Mouse (Mus musculus) kidney, adult 10 weeks (tissue): Measurements from ENCODE around the gene P3h3. TPM values are rescaled to one million over a fixed set of nuclear protein-coding genes. Genes with fewer than 3 reads are reported as not detected.

ENCODE experiments used
- polyA plus RNA-seq: library from polyadenylated mRNA; stranded (reverse); fragments of 350-450 nt; fragmentation: Illumina TruSeq; extraction: RNeasy Lipid Tissue Mini Kit (QIAGEN cat#74804); gene quantifications from one replicate; pipeline ENCODE4 v1.2.3, GENCODE M21; 2014; ENCODE audit warnings: low read depth, low replicate concordance

The P3h3 gene
- polyA plus RNA-seq, result not detected

DNA sequence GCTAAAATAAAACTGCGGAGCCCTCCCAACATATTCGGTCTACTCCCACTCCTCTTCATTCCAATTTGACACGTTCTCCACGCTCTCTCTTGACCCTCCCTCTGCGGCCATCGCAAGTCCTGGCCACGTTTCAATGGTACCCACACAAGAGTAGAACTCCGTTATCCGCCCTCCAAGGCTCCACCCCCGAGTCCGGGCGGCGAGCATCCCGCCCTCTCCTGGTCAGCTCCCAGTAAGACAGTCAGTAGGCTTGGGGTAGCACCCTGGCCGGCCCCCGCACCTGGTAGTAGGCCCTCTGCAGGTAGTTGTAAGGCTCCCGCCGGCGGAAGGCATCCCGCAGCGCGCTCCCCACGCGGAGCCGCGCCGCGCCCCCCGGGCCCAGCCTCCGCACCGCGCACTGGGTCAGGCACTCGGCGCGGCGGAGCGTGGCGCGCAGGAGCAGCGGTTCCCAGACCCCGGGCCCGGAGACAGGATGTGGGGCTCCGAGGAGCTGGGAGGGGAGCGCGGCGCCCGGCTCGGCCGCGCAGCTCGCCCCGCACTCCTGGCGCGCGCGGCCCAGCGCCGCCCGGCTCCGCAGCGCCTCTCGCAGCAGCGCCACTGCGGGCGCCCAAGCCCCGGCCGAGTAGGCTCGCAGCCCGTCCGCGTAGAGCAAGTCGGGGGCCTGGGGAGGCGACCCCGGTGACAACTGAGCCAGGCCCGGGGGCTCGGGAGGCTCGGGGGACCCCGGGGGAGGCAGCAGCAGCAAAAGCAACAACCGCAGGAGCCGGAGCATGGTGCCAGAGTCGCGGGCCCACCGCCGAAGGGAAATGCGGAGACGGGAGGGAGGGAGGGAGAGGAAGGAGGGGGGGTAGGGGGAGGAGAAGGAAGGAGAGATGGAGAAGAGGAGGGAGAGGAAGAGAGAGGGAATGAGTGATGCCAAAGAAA, at the start of gene P3h3:
TSS of gene P3h3 (minus strand) at position 837 of the 924 bp plus-strand sequence.

DNA sequence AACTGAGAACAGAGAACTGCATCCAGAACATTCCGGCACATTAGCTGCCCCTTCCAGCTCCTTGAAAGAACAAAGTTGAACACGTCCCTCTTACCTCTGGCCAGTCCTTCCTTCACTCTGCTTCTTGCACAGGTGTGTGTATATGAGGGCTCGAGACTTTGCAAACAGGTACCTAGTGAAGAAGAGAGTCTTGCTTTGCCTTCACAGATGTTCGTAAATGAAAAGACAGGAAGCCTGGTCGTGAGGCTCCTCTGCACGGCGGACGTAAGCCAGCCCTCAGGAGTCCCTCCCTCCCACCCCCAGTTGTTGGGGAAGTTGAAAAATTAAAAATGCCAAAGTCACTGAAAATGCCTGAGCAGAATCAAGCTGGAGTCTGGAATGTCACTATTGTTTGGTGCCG, 30.4 kb upstream of the P3h3 start, which contains the start of gene Cd4:
TSS of gene Cd4 (minus strand) at position 236 of the 400 bp plus-strand sequence.

DNA sequence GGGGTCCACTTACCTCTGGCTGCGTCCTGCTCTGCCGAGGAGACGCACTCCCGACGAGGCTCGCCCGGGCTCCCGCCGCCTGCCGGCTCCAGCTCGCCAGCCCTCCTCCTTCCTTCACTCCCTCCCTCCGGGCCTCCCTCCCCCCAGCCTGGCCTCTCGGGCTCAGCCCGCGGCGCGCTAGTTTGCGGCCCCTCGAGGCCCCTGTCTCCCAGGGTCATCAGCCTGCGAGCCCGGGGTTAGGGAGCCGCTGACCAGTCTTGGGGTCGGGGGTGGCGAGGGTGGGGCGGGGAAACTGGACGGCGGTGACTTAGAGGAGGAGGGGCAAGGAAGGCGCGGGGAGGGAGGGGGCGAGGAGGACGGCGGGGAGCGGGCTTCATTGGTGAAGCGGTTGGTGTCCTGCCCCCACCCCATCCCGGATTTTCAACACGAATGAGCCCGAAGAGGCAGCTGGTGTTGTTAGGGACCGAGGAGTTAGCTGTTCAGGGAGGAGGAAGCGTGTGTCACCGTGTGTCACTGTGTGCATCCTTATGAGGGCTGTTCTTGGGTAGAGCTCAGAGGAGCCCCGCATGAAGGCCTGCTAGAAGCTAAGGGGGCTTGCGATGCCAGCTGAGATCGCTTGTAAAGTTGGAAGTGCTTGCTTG, 6.2 kb upstream of the P3h3 start, which contains the start of gene Gpr162:
TSS of gene Gpr162 (minus strand) at position 326 of the 641 bp plus-strand sequence.

DNA sequence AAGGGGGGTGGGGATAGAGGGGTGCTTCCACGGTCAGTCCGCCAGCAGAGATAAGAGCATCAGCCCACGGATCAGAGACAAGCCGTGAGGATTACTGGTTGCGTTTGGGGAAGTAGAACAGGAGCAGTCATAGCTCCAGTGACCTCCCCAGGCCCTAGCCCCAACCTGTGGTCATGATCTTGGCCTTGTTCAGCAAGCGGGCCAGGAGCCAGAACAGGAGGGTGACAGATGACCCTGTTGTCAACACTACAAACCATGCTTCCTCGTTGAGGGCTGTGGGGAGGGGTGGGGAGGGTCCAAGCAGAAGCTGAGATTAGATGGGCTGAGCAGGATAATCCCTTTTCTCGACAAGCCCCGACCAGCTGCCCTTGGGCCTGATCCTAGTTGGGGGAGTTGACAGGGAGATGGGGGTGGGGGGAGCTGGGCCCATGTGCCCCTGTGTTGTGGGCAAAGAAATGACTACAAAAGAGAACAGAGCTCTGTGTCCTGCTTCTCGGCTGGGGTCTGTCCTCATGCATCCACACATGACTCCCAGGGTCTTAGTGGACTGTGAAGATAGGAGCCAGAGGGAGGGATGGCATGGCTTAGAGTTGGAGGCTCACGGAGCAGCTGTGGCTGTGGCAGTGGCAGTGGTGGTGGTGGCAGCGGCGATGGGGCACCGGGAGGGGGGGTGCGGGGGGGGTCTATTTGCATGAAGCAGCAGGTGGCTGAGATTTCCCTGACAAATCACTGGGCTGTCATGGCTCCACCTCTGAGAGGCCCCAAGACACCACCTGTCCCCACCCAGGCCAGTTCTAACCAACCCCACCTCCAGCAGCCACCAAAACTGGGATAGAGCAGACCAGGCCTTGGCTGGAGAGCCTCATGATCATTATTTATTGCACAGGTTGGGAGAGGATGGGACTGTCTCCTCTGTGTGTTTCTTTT, 17.0 kb downstream of the P3h3 start, which contains the start of gene Gnb3:
TSS of gene Gnb3 (minus strand) at position 35 of the 927 bp plus-strand sequence.

DNA sequence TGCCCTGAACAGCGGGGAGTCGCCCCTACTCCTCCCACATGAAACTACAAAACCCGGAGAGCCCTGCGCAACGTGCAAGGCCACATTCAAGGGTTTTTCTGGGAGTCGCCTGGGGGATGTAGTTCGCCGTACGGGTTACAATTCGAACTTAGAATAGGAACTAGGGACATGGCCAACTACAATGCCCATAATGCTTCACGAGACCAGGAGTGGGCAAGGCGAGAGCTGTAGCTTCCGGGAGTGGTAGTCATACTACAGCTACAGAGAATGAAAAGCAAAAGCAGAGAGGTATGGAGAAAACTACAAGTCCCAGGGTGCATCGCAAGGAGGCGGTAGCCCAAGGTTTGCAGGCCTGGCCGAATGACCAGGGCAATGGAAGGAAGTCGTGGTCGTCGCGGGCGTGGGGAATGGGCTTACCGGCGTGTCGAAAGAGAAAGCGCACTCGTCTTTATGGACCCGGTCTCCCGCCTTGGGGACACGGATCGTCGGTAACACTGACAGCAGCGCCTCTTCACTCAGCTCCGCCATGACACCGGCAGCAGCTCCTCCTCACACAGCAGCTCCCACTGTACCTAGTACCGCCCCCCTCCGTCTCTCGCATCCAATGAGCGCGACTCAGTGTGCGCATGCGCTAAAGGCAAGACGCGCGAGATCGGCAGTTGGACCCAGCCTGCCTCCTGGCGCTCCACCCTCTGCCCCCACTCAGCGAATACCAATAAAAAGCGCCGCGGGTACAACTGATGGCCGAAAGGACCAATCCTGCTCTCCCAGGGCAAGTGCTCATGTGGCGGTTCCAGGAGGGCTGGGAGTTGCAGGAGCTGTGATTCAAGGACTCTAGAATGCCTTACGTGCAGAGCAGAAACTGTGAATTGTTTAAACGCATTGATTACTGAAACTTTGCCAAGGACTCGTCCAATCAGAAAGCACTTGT, 28.4 kb downstream of the P3h3 start, which contains the start of the genes Usp5 and Cdca3:
TSS of gene Usp5 (minus strand) at position 617 of the 931 bp plus-strand sequence.
TSS of gene Cdca3 (plus strand) at position 680 of the 931 bp plus-strand sequence.

DNA sequence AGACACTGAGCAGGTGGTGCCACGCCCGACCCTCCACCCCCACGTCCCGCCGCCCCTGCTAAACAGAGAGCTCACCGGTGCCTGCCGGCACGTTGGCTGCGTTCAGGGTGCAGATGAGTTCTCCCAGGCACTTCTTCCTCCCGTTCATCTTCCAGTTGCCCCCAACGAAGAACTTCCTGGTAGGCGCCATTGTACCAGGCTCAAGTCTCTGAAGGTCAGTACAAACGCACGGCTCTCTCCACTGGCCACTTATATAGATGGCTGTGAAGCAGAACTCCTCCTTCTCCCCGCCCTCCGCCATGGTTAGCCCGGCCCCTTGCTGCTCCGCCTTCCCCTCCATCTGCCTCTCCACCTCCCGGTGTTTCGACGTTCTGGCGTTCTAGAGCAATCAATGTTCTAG, 43.6 kb downstream of the P3h3 start, which contains the start of gene Tpi1:
TSS of gene Tpi1 (minus strand) at position 364 of the 400 bp plus-strand sequence.

DNA sequence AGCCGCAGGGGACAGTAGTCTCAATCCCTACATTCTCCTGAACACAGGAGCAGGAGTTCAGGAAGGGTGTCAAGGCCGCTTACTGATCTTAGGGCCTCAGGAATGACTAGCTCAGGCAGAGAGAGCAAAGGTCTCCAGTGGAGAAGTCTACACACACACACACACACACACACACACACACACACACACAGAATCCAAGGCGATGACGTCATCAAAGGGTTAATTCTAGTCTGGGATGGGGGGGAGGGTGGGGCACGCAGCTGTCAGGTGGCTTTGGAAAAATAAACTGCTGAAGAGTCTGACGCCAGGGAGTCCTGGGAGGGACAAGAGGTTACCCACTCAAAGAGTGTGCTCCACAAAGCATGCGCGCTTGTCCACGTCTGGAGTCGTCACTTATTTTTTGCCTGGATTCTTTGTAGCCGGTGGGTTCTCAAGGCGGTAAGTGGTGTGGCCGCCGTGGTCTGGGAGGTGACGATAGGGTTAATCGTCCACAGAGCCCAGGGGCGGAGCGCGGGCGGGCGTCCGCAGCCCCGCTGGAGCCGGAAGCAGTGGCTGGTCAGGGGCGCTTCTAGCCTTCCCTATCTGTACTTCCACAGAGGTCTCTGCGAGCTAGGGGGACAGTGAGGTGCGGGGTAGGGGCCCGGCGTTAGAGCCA, 49.1 kb downstream of the P3h3 start, which contains the start of gene Spsb2:
TSS of gene Spsb2 (plus strand) at position 304 of the 655 bp plus-strand sequence.

Other genes with a start within 250 kb of the P3h3 start
- 0.20 TPM for gene C1s2, start 221.7 kb downstream of the P3h3 start, polyA plus RNA-seq
- gene Lpcat3, start 194.7 kb downstream of the P3h3 start, polyA plus RNA-seq, result 51.6 TPM
- 19.5 TPM for gene Emg1, start 145.6 kb downstream of the P3h3 start, polyA plus RNA-seq
- 27.3 TPM for gene Phb2, start 145.4 kb downstream of the P3h3 start, polyA plus RNA-seq
- gene Ptpn6, start 119.0 kb downstream of the P3h3 start, polyA plus RNA-seq, result 1.1 TPM
- 2.9 TPM for gene Grcc10, start 116.4 kb downstream of the P3h3 start, polyA plus RNA-seq
- gene Gm45234, start 101.7 kb downstream of the P3h3 start, polyA plus RNA-seq, result not detected
- 1.1 TPM for gene Atn1, start 101.2 kb downstream of the P3h3 start, polyA plus RNA-seq
- not detected for gene Eno2, start 88.1 kb downstream of the P3h3 start, polyA plus RNA-seq
- not detected for gene Lrrc23, start 78.0 kb downstream of the P3h3 start, polyA plus RNA-seq
- 0.36 TPM for gene Spsb2, start 49.1 kb downstream of the P3h3 start, polyA plus RNA-seq
- gene Tpi1, start 43.5 kb downstream of the P3h3 start, polyA plus RNA-seq, result 40.9 TPM
- gene Usp5, start 28.3 kb downstream of the P3h3 start, polyA plus RNA-seq, result 17.3 TPM
- gene Cdca3, start 28.2 kb downstream of the P3h3 start, polyA plus RNA-seq, result 0.69 TPM
- not detected for gene Gnb3, start 17.5 kb downstream of the P3h3 start, polyA plus RNA-seq
- not detected for gene Gpr162, start 6.2 kb upstream of the P3h3 start, polyA plus RNA-seq
- 0.36 TPM for gene Cd4, start 30.5 kb upstream of the P3h3 start, polyA plus RNA-seq
- gene Lag3, start 54.0 kb upstream of the P3h3 start, polyA plus RNA-seq, result not detected
- 287 TPM for gene Ptms, start 62.4 kb upstream of the P3h3 start, polyA plus RNA-seq
- gene Mlf2, start 73.6 kb upstream of the P3h3 start, polyA plus RNA-seq, result 11.8 TPM
- 21.7 TPM for gene Cops7a, start 107.8 kb upstream of the P3h3 start, polyA plus RNA-seq
- not detected for gene Pianp, start 138.9 kb upstream of the P3h3 start, polyA plus RNA-seq
- gene Zfp384, start 151.4 kb upstream of the P3h3 start, polyA plus RNA-seq, result 12.1 TPM
- gene Ing4, start 182.0 kb upstream of the P3h3 start, polyA plus RNA-seq, result 8.7 TPM
- gene Acrbp, start 191.9 kb upstream of the P3h3 start, polyA plus RNA-seq, result 0.53 TPM
- gene Lpar5, start 210.2 kb upstream of the P3h3 start, polyA plus RNA-seq, result not detected
- 59.2 TPM for gene Chd4, start 238.2 kb upstream of the P3h3 start, polyA plus RNA-seq